8 mouse cellular contexts compared by ENCODE assay signal in the genomic region with DNA sequence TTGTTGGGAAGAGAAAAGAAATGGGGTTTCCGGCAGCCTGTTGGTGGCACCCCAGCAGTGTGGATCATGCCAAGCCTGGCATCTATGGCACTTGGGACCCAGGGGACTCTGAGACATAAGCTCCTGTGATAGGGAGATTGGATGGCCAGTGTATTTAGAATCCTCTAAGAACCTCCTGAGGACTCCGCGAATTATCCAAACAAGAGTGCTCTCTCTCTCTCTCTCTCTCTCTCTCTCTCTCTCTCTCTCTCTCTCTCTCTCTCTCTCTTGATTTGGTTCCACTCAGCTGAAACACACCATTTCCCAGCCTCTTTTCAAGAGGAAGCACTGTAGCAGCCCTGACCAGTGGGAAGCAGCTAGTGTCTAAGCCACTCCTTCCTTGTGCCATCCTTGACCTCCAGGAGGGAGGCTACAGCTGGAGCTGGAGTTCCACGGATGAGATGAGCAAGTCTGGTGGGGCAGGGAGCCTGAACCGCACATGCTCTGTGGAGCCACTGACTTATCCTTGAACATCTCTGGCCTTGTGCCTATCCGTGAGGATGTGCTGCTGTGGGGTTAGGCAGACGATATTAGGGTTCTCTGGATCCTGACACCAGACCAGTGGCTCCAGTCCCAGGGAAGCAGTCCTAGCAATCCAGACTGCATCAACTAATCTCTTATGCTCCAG.
DNase-seq lines count a peak whose midpoint lies in the region; ATAC-seq and TF ChIP-seq lines count a peak whose summit lies in the region.

No protein-coding gene starts in this region.

- no peak for TF ChIP-seq CTCF in thymus, adult 2 months (IDR thresholded peaks at IDR 0.05; ENCODE audit: borderline replicate concordance, control insufficient read depth, extremely low read depth, insufficient read depth, low read length, poor library complexity)

- H3K9me3 ChIP-seq in kidney, embryonic 16.5 days (ENCODE audit: low read length), result no peaks in the 10 kb centered on the region
- no peaks in the 10 kb centered on the region for H3K9me3 ChIP-seq in heart, embryonic 10.5 days
- no peaks in the 10 kb centered on the region for H3K9me3 ChIP-seq in limb, embryonic 15.5 days

- H3K4me2 ChIP-seq in kidney, embryonic 16.5 days (replicated peaks; ENCODE audit: low read depth, low read length), result peak overlapping the region; percentile 40
- H3K4me2 ChIP-seq in limb, embryonic 15.5 days, result peak overlapping the region; percentile 35

- peaks cover 47% of the 10 kb centered on the region for H3K4me1 ChIP-seq in kidney, embryonic 16.5 days (ENCODE audit: insufficient read depth, low read length)
- peaks cover 67% of the 10 kb centered on the region for H3K4me1 ChIP-seq in heart, embryonic 10.5 days
- H3K4me1 ChIP-seq in limb, embryonic 15.5 days, result peaks cover 54% of the 10 kb centered on the region
- peaks cover 9% of the 10 kb centered on the region for H3K4me1 ChIP-seq in thymus, adult 2 months (replicated peaks; ENCODE audit: control insufficient read depth, insufficient read depth, low read length)

- ATAC-seq in kidney, embryonic 16.5 days (ENCODE audit: low FRiP score, low TSS enrichment), result peak; percentile 52
- no peak for ATAC-seq in limb, embryonic 15.5 days (ENCODE audit: insufficient number of reproducible peaks, low FRiP score, low TSS enrichment, low read depth)

- H3K4me3 ChIP-seq in kidney, embryonic 16.5 days (ENCODE audit: low read length), result no peak overlapping the region
- H3K4me3 ChIP-seq in heart, embryonic 10.5 days, result no peak overlapping the region
- H3K4me3 ChIP-seq in limb, embryonic 15.5 days, result 0 out of 2 replicates have a peak overlapping the region, but pooled peaks have one; percentile 4
- no peak overlapping the region for H3K4me3 ChIP-seq in thymus, adult 2 months (ENCODE audit: control insufficient read depth, insufficient read depth, low read length)

- no peaks in the 10 kb centered on the region for H3K36me3 ChIP-seq in kidney, embryonic 16.5 days (ENCODE audit: insufficient read depth, low read length)
- H3K36me3 ChIP-seq in heart, embryonic 10.5 days, result no peaks in the 10 kb centered on the region
- no peaks in the 10 kb centered on the region for H3K36me3 ChIP-seq in limb, embryonic 15.5 days
- H3K36me3 ChIP-seq in thymus, adult 2 months (ENCODE audit: control insufficient read depth, insufficient read depth, low read length), result no peaks in the 10 kb centered on the region

- TF ChIP-seq POLR2A in thymus, adult 2 months (IDR thresholded peaks at IDR 0.05; ENCODE audit: control insufficient read depth, extremely low read depth, insufficient read depth, low read length, poor library complexity), result no peak

- no peaks in the 10 kb centered on the region for H3K27me3 ChIP-seq in kidney, embryonic 16.5 days (ENCODE audit: insufficient read depth, low read length)
- no peaks in the 10 kb centered on the region; the same call in 1 of the 2 replicates for H3K27me3 ChIP-seq in heart, embryonic 10.5 days (ENCODE audit: insufficient read depth, poor library complexity, severe bottlenecking)
- H3K27me3 ChIP-seq in limb, embryonic 15.5 days, result no peaks in the 10 kb centered on the region
- no peaks in the 10 kb centered on the region for H3K27me3 ChIP-seq in thymus, adult 2 months (ENCODE audit: control insufficient read depth, insufficient read depth, low read length)

- DNase-seq in kidney, adult 11 months, result no peak
- DNase-seq in cerebellum, adult 18-20 months, result peak; percentile 29 to 56
- no peak for DNase-seq in heart, embryonic 10.5 days (ENCODE audit: low spot score)
- peak; percentile 41 for DNase-seq in retina, postnatal 7 days (ENCODE audit: low read depth, low spot score)
- DNase-seq in thymus, adult 2 months, result no peak
- no peak for DNase-seq in layer of hippocampus, adult 9-10 months (ENCODE audit: low spot score)

- peak overlapping the region; percentile 92 for H3K27ac ChIP-seq in kidney, embryonic 16.5 days (ENCODE audit: low read length)
- H3K27ac ChIP-seq in heart, embryonic 10.5 days, result peak overlapping the region; percentile 88
- H3K27ac ChIP-seq in limb, embryonic 15.5 days, result peak overlapping the region; percentile 91
- no peak overlapping the region for H3K27ac ChIP-seq in thymus, adult 2 months (ENCODE audit: control insufficient read depth, insufficient read depth, low read length)

- H3K9ac ChIP-seq in kidney, embryonic 16.5 days (replicated peaks; ENCODE audit: low read length), result peak overlapping the region; percentile 52
- H3K9ac ChIP-seq in limb, embryonic 15.5 days, result no peak overlapping the region

- WGBS in kidney, embryonic 16.5 days, result 35% methylated on average over 7 of the region's 7 CpGs
- WGBS in heart, embryonic 10.5 days, result 56% methylated on average over 7 of the region's 7 CpGs
- WGBS in limb, embryonic 15.5 days, result 38% methylated on average over 7 of the region's 7 CpGs
- 92% methylated on average over 7 of the region's 7 CpGs for WGBS in thymus, adult 2 months

Comparison
In these comparisons a context has a peak if more than half of its experiments do, and no peak if none do; other contexts are left out.
1. DNase-seq: peak in cerebellum, adult 18-20 months (2 of 2) and retina, postnatal 7 days (single experiment); none in kidney, adult 11 months (single experiment), heart, embryonic 10.5 days (single experiment), thymus, adult 2 months (single experiment) and layer of hippocampus, adult 9-10 months (single experiment).